Mouse (Mus musculus) MEL (cell line): ENCODE data around the gene Grap. TPM values are rescaled to one million over a fixed set of nuclear protein-coding genes. Genes with fewer than 3 reads are reported as not detected.

Experiments
- DNase-seq: peaks from one replicate; pipeline ENCODE4 v3.0.0; 2011; ENCODE audit warnings: low read depth, low spot score
- H3K27ac ChIP-seq: 2 replicates; pipeline ENCODE4 v1.5.1; 2012; ENCODE audit warnings: low read depth, mild to moderate bottlenecking, control low read depth, low read length, moderate library complexity; ENCODE audit not compliant: control insufficient read depth
- H3K27me3 ChIP-seq, 2 experiments: fragments of 150-350 bp in 1 of 2; sonication (generic) in 1 of 2; 2 replicates each; pipeline ENCODE4 v1.6.1; 2012; ENCODE audit warnings: low read length in 2 of 2, mild to moderate bottlenecking in 2 of 2, improper control_type of control experiment in 1 of 2, moderate library complexity in 1 of 2; ENCODE audit not compliant: insufficient read depth in 2 of 2, control insufficient read depth in 1 of 2
- H3K36me3 ChIP-seq, 2 experiments: 2 replicates each; pipeline ENCODE4 v1.6.1; 2012 to 2014; ENCODE audit warnings: low read length in 2 of 2, improper control_type of control experiment in 1 of 2, inconsistent platforms in 1 of 2, mild to moderate bottlenecking in 1 of 2; ENCODE audit not compliant: insufficient read depth in 2 of 2, control insufficient read depth in 1 of 2
- H3K4me1 ChIP-seq, 2 experiments: fragments of 150-350 bp in 1 of 2; sonication (generic) in 1 of 2; 2 replicates each; pipeline ENCODE4 v1.6.1; 2012; ENCODE audit warnings: low read length in 2 of 2, improper control_type of control experiment in 1 of 2, mild to moderate bottlenecking in 1 of 2; ENCODE audit not compliant: insufficient read depth in 2 of 2, control insufficient read depth in 1 of 2
- H3K4me3 ChIP-seq, 2 experiments: fragments of 150-350 bp in 1 of 2; sonication (generic) in 1 of 2; 2 replicates each; pipeline ENCODE4 v1.5.1; 2012; ENCODE audit warnings: low read depth in 2 of 2, low read length in 2 of 2, mild to moderate bottlenecking in 2 of 2, moderate library complexity in 2 of 2, control low read depth in 1 of 2, improper control_type of control experiment in 1 of 2; ENCODE audit not compliant: control insufficient read depth in 1 of 2, insufficient read depth in 1 of 2
- H3K79me2 ChIP-seq: 2 replicates; pipeline ENCODE4 v1.6.1; 2012; ENCODE audit warnings: mild to moderate bottlenecking, low read length, moderate library complexity; ENCODE audit not compliant: control insufficient read depth, poor library complexity, insufficient read depth
- H3K9ac ChIP-seq: 2 replicates; pipeline ENCODE4 v1.6.1; 2012; ENCODE audit warnings: low read depth, mild to moderate bottlenecking, control low read depth, low read length, moderate library complexity; ENCODE audit not compliant: control insufficient read depth, poor library complexity, severe bottlenecking
- H3K9me3 ChIP-seq: fragments of 150-350 bp; sonication (generic); replicated peaks from 2 replicates; pipeline ENCODE4 v1.6.1; 2012; ENCODE audit warnings: mild to moderate bottlenecking, low read length, improper control_type of control experiment, moderate library complexity; ENCODE audit not compliant: insufficient read depth
- CHD2 ChIP-seq: IDR thresholded peaks from 2 replicates; pipeline ENCODE4 v1.6.1; 2011; ENCODE audit warnings: low read length, improper control_type of control experiment
- CTCF ChIP-seq, 3 experiments: IDR thresholded peaks in 2 of 3; conservative IDR thresholded peaks in 1 of 3; 2 replicates each; pipeline ENCODE4 v1.5.1; 2011 to 2012; ENCODE audit warnings: low read length in 3 of 3, low read depth in 2 of 3, mild to moderate bottlenecking in 2 of 3, improper control_type of control experiment in 1 of 3, inconsistent platforms in 1 of 3, mixed read lengths in 1 of 3, moderate library complexity in 1 of 3; ENCODE audit not compliant: control insufficient read depth in 1 of 3, insufficient read depth in 1 of 3, poor library complexity in 1 of 3, severe bottlenecking in 1 of 3
- ETS1 ChIP-seq: IDR thresholded peaks from 2 replicates; pipeline ENCODE4 v1.6.1; 2012; ENCODE audit warnings: low read depth, mild to moderate bottlenecking, inconsistent platforms, low read length, improper control_type of control experiment, moderate library complexity
- MAZ ChIP-seq: IDR thresholded peaks from 2 replicates; pipeline ENCODE4 v1.6.1; 2012; ENCODE audit warnings: low read depth, mild to moderate bottlenecking, inconsistent platforms, low read length, improper control_type of control experiment
- MEF2A ChIP-seq: IDR thresholded peaks from 2 replicates; pipeline ENCODE4 v1.6.1; 2014; ENCODE audit warnings: low read depth, mild to moderate bottlenecking, inconsistent platforms, low read length, improper control_type of control experiment; ENCODE audit not compliant: poor library complexity, insufficient replicate concordance, severe bottlenecking; ENCODE audit errors: extremely low read depth
- MYC ChIP-seq: IDR thresholded peaks from 2 replicates; pipeline ENCODE4 v1.6.1; 2011; ENCODE audit warnings: low read depth, mild to moderate bottlenecking, low read length, improper control_type of control experiment, moderate library complexity
- NELFE ChIP-seq: IDR thresholded peaks from 2 replicates; pipeline ENCODE4 v1.6.1; 2011; ENCODE audit warnings: low read depth, low read length, improper control_type of control experiment
- NRF1 ChIP-seq: IDR thresholded peaks from 2 replicates; pipeline ENCODE4 v1.6.1; 2014; ENCODE audit warnings: low read depth, mild to moderate bottlenecking, inconsistent platforms, low read length, improper control_type of control experiment, moderate library complexity; ENCODE audit not compliant: poor library complexity, insufficient read depth, severe bottlenecking
- POLR2A ChIP-seq, 2 experiments: IDR thresholded peaks; 2 replicates each; pipeline ENCODE4 v1.6.1; 2011 to 2012; ENCODE audit warnings: low read length in 2 of 2, mild to moderate bottlenecking in 2 of 2, control low read depth in 1 of 2, improper control_type of control experiment in 1 of 2, low read depth in 1 of 2, moderate library complexity in 1 of 2; ENCODE audit not compliant: control insufficient read depth in 1 of 2, insufficient read depth in 1 of 2, poor library complexity in 1 of 2
- POLR2AphosphoS5 ChIP-seq: IDR thresholded peaks from 2 replicates; pipeline ENCODE4 v1.6.1; 2012; ENCODE audit warnings: low read depth, borderline replicate concordance, mild to moderate bottlenecking, inconsistent platforms, low read length, moderate library complexity, mixed read lengths
- RCOR1 ChIP-seq: IDR thresholded peaks from 2 replicates; pipeline ENCODE4 v1.6.1; 2012; ENCODE audit warnings: low read depth, mild to moderate bottlenecking, inconsistent platforms, low read length, improper control_type of control experiment
- TAL1 ChIP-seq: IDR thresholded peaks from 2 replicates; pipeline ENCODE4 v1.6.1; 2012; ENCODE audit warnings: mild to moderate bottlenecking, inconsistent platforms, low read length, moderate library complexity, mixed read lengths
- USF2 ChIP-seq, 2 experiments: IDR thresholded peaks; 2 replicates each; pipeline ENCODE4 v1.6.1; 2011 to 2012; ENCODE audit warnings: improper control_type of control experiment in 2 of 2, low read length in 2 of 2, borderline replicate concordance in 1 of 2, inconsistent platforms in 1 of 2, low read depth in 1 of 2, mild to moderate bottlenecking in 1 of 2; ENCODE audit not compliant: insufficient read depth in 1 of 2
- ZKSCAN1 ChIP-seq: IDR thresholded peaks from 2 replicates; pipeline ENCODE4 v1.6.1; 2012; ENCODE audit warnings: low read depth, mild to moderate bottlenecking, inconsistent platforms, low read length, improper control_type of control experiment, moderate library complexity
- polyA plus RNA-seq, 2 experiments: library from polyadenylated mRNA; stranded (reverse) in 1 of 2; unstranded in 1 of 2; fragments of >175 nt in 1 of 2; fragments of >200 nt in 1 of 2; gene quantifications; 2 replicates each; pipeline versions ENCODE4 v1.2.1 to v1.2.4; 2012; ENCODE audit warnings: low replicate concordance in 2 of 2, low read depth in 1 of 2; ENCODE audit not compliant: insufficient read length in 2 of 2, insufficient read depth in 1 of 2, missing spikeins in 1 of 2
- total RNA-seq: library from RNA; depleted of rRNA; stranded (reverse); fragments of 300-350 nt; gene quantifications from 2 replicates; pipeline ENCODE4 v1.2.3, GENCODE M21; 2012

Gene Grap
- total and polyA plus RNA-seq, 3 experiments, result 1.8 to 2.3 TPM; not detected in 1

- H3K27ac ChIP-seq, result no peak overlapping the region
- H3K79me2 ChIP-seq, result no peaks in the 10 kb centered on the region
- no peak for DNase-seq
- H3K36me3 ChIP-seq, result no peaks in the 10 kb centered on the region
- no peaks in the 10 kb centered on the region for H3K27me3 ChIP-seq
- no peak overlapping the region for H3K9ac ChIP-seq
- TF ChIP-seq MYC (no peak), MEF2A (no peak), CTCF (IDR thresholded peaks at IDR 0.05 in 2 of 3, conservative IDR thresholded peaks at IDR 0.05 in 1 of 3; ENCODE audit: control insufficient read depth in 1 of 3, insufficient read depth in 1 of 3, low read depth in 2 of 3, low read length in 3 of 3, poor library complexity in 1 of 3, severe bottlenecking in 1 of 3) (no peak), NELFE (no peak), CHD2 (no peak), ZKSCAN1 (no peak), ETS1 (no peak), POLR2A (IDR thresholded peaks at IDR 0.05; ENCODE audit: control insufficient read depth in 1 of 2, insufficient read depth in 1 of 2, low read depth in 1 of 2, low read length in 2 of 2, poor library complexity in 1 of 2) (no peak), USF2 (IDR thresholded peaks at IDR 0.05; ENCODE audit: borderline replicate concordance in 1 of 2, insufficient read depth in 1 of 2, low read depth in 1 of 2, low read length in 2 of 2) (no peak), NRF1 (no peak), POLR2AphosphoS5 (no peak), MAZ (no peak), RCOR1 (no peak)
- H3K4me1 ChIP-seq, result no peaks in the 10 kb centered on the region
- H3K9me3 ChIP-seq, result no peaks in the 10 kb centered on the region
- H3K4me3 ChIP-seq, result no peak overlapping the region
Observed at GRCm38 (mm10) chr11:61674151-61674838, 21.2 kb downstream of the Grap start.

- Histone ChIP-seq H3K27ac (no peak overlapping the region), H3K4me3 (no peak overlapping the region), H3K9ac (no peak overlapping the region), H3K79me2 (no peaks in the 10 kb centered on the region), H3K36me3 (no peaks in the 10 kb centered on the region), H3K4me1 (no peaks in the 10 kb centered on the region), H3K9me3 (no peaks in the 10 kb centered on the region), H3K27me3 (no peaks in the 10 kb centered on the region)
- no peak for DNase-seq
- TF ChIP-seq CTCF (IDR thresholded peaks at IDR 0.05 in 2 of 3, conservative IDR thresholded peaks at IDR 0.05 in 1 of 3; ENCODE audit: control insufficient read depth in 1 of 3, insufficient read depth in 1 of 3, low read depth in 2 of 3, low read length in 3 of 3, poor library complexity in 1 of 3, severe bottlenecking in 1 of 3) (peak; percentile 7 to 16 (median 7); a peak in 2 of 6 replicates), TAL1 (no peak)
- TF ChIP-seq, all 39 proteins: peak for 1
Observed at GRCm38 (mm10) chr11:61674839-61675159, 21.7 kb downstream of the Grap start.
